Mouse (Mus musculus) olfactory bulb, adult 2 months (tissue): ENCODE measurements around the gene Gm20532. TPM values are rescaled to one million over a fixed set of nuclear protein-coding genes. Genes with fewer than 3 reads are reported as not detected.
A peak's percentile ranks its signal among the peaks of the same experiment; 100 is the strongest.

ENCODE experiments used
- H3K27ac ChIP-seq: fragments of 200-500 bp; 2 replicates; pipeline ENCODE4 v1.5.1; 2012; ENCODE audit warnings: low read depth, low read length; ENCODE audit not compliant: insufficient read depth
- H3K4me1 ChIP-seq: fragments of 200-500 bp; 2 replicates; pipeline ENCODE4 v1.6.1; 2012; ENCODE audit warnings: low read length; ENCODE audit not compliant: control insufficient read depth, insufficient read depth
- H3K4me3 ChIP-seq: fragments of 200-500 bp; 2 replicates; pipeline ENCODE4 v1.5.1; 2012; ENCODE audit warnings: mild to moderate bottlenecking, low read depth, low read length, moderate library complexity; ENCODE audit not compliant: insufficient read depth
- CTCF ChIP-seq: fragments of 200-500 bp; IDR thresholded peaks from 2 replicates; pipeline ENCODE4 v1.5.1; 2012; ENCODE audit warnings: low read depth, mild to moderate bottlenecking, low read length, moderate library complexity; ENCODE audit not compliant: insufficient read depth
- POLR2A ChIP-seq: fragments of 200-500 bp; IDR thresholded peaks from 2 replicates; pipeline ENCODE4 v1.6.1; 2012; ENCODE audit warnings: mild to moderate bottlenecking, low read depth, low read length, moderate library complexity; ENCODE audit not compliant: insufficient read depth
- WGBS: fragments of 180-500 bp; shearing (Covaris S2); methylation state at CpG from one replicate; pipeline ENCODE4 v1.1.7; 2018; 5-methylcytosine and 5-hydroxymethylcytosine counted together
- polyA plus RNA-seq: library from polyadenylated mRNA; stranded (reverse); fragments of >200 nt; gene quantifications from 2 replicates; pipeline ENCODE4 v1.2.4, GENCODE M21; 2012; ENCODE audit warnings: low replicate concordance; ENCODE audit not compliant: missing spikeins, insufficient read depth, insufficient read length

Gm20532 gene
- polyA plus RNA-seq, 1 experiment = not detected

GRCm38 (mm10) chr2:26570034-26570433 lies 16.4 kb upstream of the Gm20532 start:
- 26% methylated on average over 3 of the region's 3 CpGs for WGBS

GRCm38 (mm10) chr2:26571400-26571799 lies 15.0 kb upstream of the Gm20532 start:
- Histone ChIP-seq H3K27ac (no peak overlapping the region), H3K4me3 (no peak overlapping the region), H3K4me1 (0 out of 2 replicates have a peak, but pooled peaks cover 3% of the 10 kb centered on the region)
- WGBS = 83% methylated on average over 9 of the region's 9 CpGs
- no peak for TF ChIP-seq POLR2A
- no peak for TF ChIP-seq CTCF

More at GRCm38 (mm10) chr2:26570034-26570433, 16.4 kb upstream of the Gm20532 start:
- TF ChIP-seq CTCF (peak; percentile 52), POLR2A (no peak)
- Histone ChIP-seq H3K4me3 (no peak overlapping the region), H3K27ac (no peak overlapping the region), H3K4me1 (0 out of 2 replicates have a peak, but pooled peaks cover 5% of the 10 kb centered on the region)

- WGBS = 84% methylated on average over 5 of the region's 5 CpGs
- Histone ChIP-seq H3K4me1 (0 out of 2 replicates have a peak, but pooled peaks cover 3% of the 10 kb centered on the region), H3K4me3 (no peak overlapping the region), H3K27ac (no peak overlapping the region)
- TF ChIP-seq POLR2A (no peak), CTCF (no peak)
These were observed 14.6 kb upstream of the Gm20532 start for GRCm38 (mm10) chr2:26571826-26572225.

GRCm38 (mm10) chr2:26573396-26573795 lies 13.0 kb upstream of the Gm20532 start:
- 37% methylated on average over 12 of the region's 12 CpGs for WGBS
- no peak for TF ChIP-seq CTCF
- TF ChIP-seq POLR2A = no peak
- Histone ChIP-seq H3K27ac (no peak overlapping the region), H3K4me3 (no peak overlapping the region), H3K4me1 (0 out of 2 replicates have a peak, but pooled peaks cover 7% of the 10 kb centered on the region)

GRCm38 (mm10) chr2:26573807-26574206 lies 12.6 kb upstream of the Gm20532 start:
- Histone ChIP-seq H3K27ac (no peak overlapping the region), H3K4me1 (0 out of 2 replicates have a peak, but pooled peaks cover 8% of the 10 kb centered on the region), H3K4me3 (no peak overlapping the region)
- TF ChIP-seq POLR2A (no peak), CTCF (no peak)
- WGBS = 12% methylated on average over 5 of the region's 5 CpGs

- Histone ChIP-seq H3K4me3 (no peak overlapping the region), H3K4me1 (0 out of 2 replicates have a peak, but pooled peaks cover 8% of the 10 kb centered on the region), H3K27ac (no peak overlapping the region)
- 69% methylated on average over 5 of the region's 5 CpGs for WGBS
- TF ChIP-seq POLR2A = no peak
- TF ChIP-seq CTCF = no peak
These were observed 11.6 kb upstream of the Gm20532 start for GRCm38 (mm10) chr2:26574862-26575261.

GRCm38 (mm10) chr2:26575378-26575777 lies 11.1 kb upstream of the Gm20532 start:
- 95% methylated on average over 1 of the region's 1 CpGs for WGBS
- H3K4me3 ChIP-seq = no peak overlapping the region
- 0 out of 2 replicates have a peak, but pooled peaks cover 8% of the 10 kb centered on the region for H3K4me1 ChIP-seq
- no peak overlapping the region for H3K27ac ChIP-seq
- no peak for TF ChIP-seq CTCF
- no peak for TF ChIP-seq POLR2A

- Histone ChIP-seq H3K27ac (no peak overlapping the region), H3K4me3 (no peak overlapping the region), H3K4me1 (0 out of 2 replicates have a peak, but pooled peaks cover 8% of the 10 kb centered on the region)
- TF ChIP-seq POLR2A (no peak), CTCF (no peak)
- 72% methylated on average over 4 of the region's 4 CpGs for WGBS
These were observed 10.6 kb upstream of the Gm20532 start for GRCm38 (mm10) chr2:26575865-26576264.

- no peak overlapping the region for H3K4me3 ChIP-seq
- WGBS = 73% methylated on average over 4 of the region's 4 CpGs
- no peak for TF ChIP-seq CTCF
- TF ChIP-seq POLR2A = no peak
- H3K27ac ChIP-seq = no peak overlapping the region
- 0 out of 2 replicates have a peak, but pooled peaks cover 8% of the 10 kb centered on the region for H3K4me1 ChIP-seq
These were observed 10.0 kb upstream of the Gm20532 start for GRCm38 (mm10) chr2:26576462-26576861.
